Mouse (Mus musculus): ENCODE measurements around the gene Mxd1. TPM values are rescaled to one million over a fixed set of nuclear protein-coding genes. Genes with fewer than 3 reads are reported as not detected.
A peak's percentile ranks its signal among the peaks of the same experiment; 100 is the strongest.

The Mxd1 gene
- total and polyA plus RNA-seq, 3 experiments: 4.4 to 6.7 (median 6.0) TPM

- Histone ChIP-seq H3K4me3 (no peak overlapping the region), H3K27me3 (ENCODE audit: control insufficient read depth, insufficient read depth, low read length) (no peaks in the 10 kb centered on the region), H3K4me1 (ENCODE audit: control insufficient read depth, insufficient read depth, low read length) (peaks cover 1% of the 10 kb centered on the region; the same call in 1 of the 2 replicates), H3K79me2 (replicated peaks; ENCODE audit: control insufficient read depth, insufficient read depth, low read length) (no peaks in the 10 kb centered on the region), H3K27ac (no peak overlapping the region), H3K36me3 (ENCODE audit: control insufficient read depth, insufficient read depth, low read length) (no peaks in the 10 kb centered on the region), H3K9ac (ENCODE audit: low read depth, low read length) (no peak overlapping the region)
- TF ChIP-seq EP300 (IDR thresholded peaks at IDR 0.05; ENCODE audit: insufficient read depth, low read depth, low read length): no peak
- no peak for TF ChIP-seq CTCF (IDR thresholded peaks at IDR 0.05)
- TF ChIP-seq POLR2A (IDR thresholded peaks at IDR 0.05; ENCODE audit: insufficient read depth, low read depth, low read length): no peak
- intact Hi-C loops (cut with DNase I): loop anchor here (10.0 kb wide), 1 partner anchor 725 kb away; the partner anchor contains the start of gene Dusp11
- DNase-seq: no peak
- 89% methylated on average over 3 of the region's 3 CpGs for WGBS
These were observed 20.7 kb upstream of the Mxd1 start for GRCm38 (mm10) chr6:86689671-86690070.

GRCm38 (mm10) chr6:86686971-86687370 lies 18.0 kb upstream of the Mxd1 start:
- intact Hi-C loops (cut with DNase I): loop anchor here (10.0 kb wide), 1 partner anchor 722 kb away; the partner anchor contains the start of gene Dusp11
- H3K27ac ChIP-seq: no peak overlapping the region
- H3K27me3 ChIP-seq (ENCODE audit: control insufficient read depth, insufficient read depth, low read length): no peaks in the 10 kb centered on the region
- DNase-seq: no peak
- peaks cover 2% of the 10 kb centered on the region for H3K79me2 ChIP-seq (replicated peaks; ENCODE audit: control insufficient read depth, insufficient read depth, low read length)
- peaks cover 1% of the 10 kb centered on the region; the same call in 1 of the 2 replicates for H3K4me1 ChIP-seq (ENCODE audit: control insufficient read depth, insufficient read depth, low read length)
- H3K4me3 ChIP-seq: no peak overlapping the region
- H3K9ac ChIP-seq (ENCODE audit: low read depth, low read length): no peak overlapping the region
- TF ChIP-seq CTCF (IDR thresholded peaks at IDR 0.05) (no peak), EP300 (IDR thresholded peaks at IDR 0.05; ENCODE audit: insufficient read depth, low read depth, low read length) (no peak), POLR2A (IDR thresholded peaks at IDR 0.05; ENCODE audit: insufficient read depth, low read depth, low read length) (no peak)
- 63% methylated on average over 1 of the region's 1 CpGs for WGBS
- no peaks in the 10 kb centered on the region; the same call in 1 of the 2 replicates for H3K36me3 ChIP-seq (ENCODE audit: control insufficient read depth, insufficient read depth, low read length)

- Histone ChIP-seq H3K79me2 (replicated peaks; ENCODE audit: control insufficient read depth, insufficient read depth, low read length) (peaks cover 4% of the 10 kb centered on the region), H3K4me1 (ENCODE audit: control insufficient read depth, insufficient read depth, low read length) (peaks cover 1% of the 10 kb centered on the region; the same call in 1 of the 2 replicates), H3K27ac (peak overlapping the region; percentile 70), H3K36me3 (ENCODE audit: control insufficient read depth, insufficient read depth, low read length) (no peaks in the 10 kb centered on the region; the same call in none of the 2 replicates), H3K9ac (ENCODE audit: low read depth, low read length) (peak overlapping the region; percentile 52), H3K27me3 (ENCODE audit: control insufficient read depth, insufficient read depth, low read length) (no peaks in the 10 kb centered on the region), H3K4me3 (peak overlapping the region; percentile 74)
- DNase-seq: no peak
- WGBS: 32% methylated on average over 12 of the region's 12 CpGs
- TF ChIP-seq CTCF (IDR thresholded peaks at IDR 0.05) (no peak), EP300 (IDR thresholded peaks at IDR 0.05; ENCODE audit: insufficient read depth, low read depth, low read length) (no peak; the same call in 1 of the 2 replicates), POLR2A (IDR thresholded peaks at IDR 0.05; ENCODE audit: insufficient read depth, low read depth, low read length) (no peak)
- intact Hi-C loops (cut with DNase I): loop anchor here (5.0 to 10.0 kb wide), 2 partner anchors 48 to 720 kb away; partner anchors contain the start of genes Dusp11 and Gmcl1
These were observed 15.7 kb upstream of the Mxd1 start for GRCm38 (mm10) chr6:86684655-86685011.

- WGBS: 3% methylated on average over 36 of the region's 36 CpGs
- Histone ChIP-seq H3K4me1 (ENCODE audit: control insufficient read depth, insufficient read depth, low read length) (peaks cover 1% of the 10 kb centered on the region; the same call in 1 of the 2 replicates), H3K79me2 (replicated peaks; ENCODE audit: control insufficient read depth, insufficient read depth, low read length) (peaks cover 4% of the 10 kb centered on the region), H3K4me3 (peak within 1 kb of the TSS; percentile 74), H3K36me3 (ENCODE audit: control insufficient read depth, insufficient read depth, low read length) (no peaks in the 10 kb centered on the region; the same call in none of the 2 replicates), H3K27me3 (ENCODE audit: control insufficient read depth, insufficient read depth, low read length) (no peaks in the 10 kb centered on the region), H3K9ac (ENCODE audit: low read depth, low read length) (peak within 1 kb of the TSS; percentile 99), H3K27ac (peak within 1 kb of the TSS; percentile 70)
- peak; percentile 92 to 97 for DNase-seq
- TF ChIP-seq EP300 (IDR thresholded peaks at IDR 0.05; ENCODE audit: insufficient read depth, low read depth, low read length) (peak; percentile 69), POLR2A (IDR thresholded peaks at IDR 0.05; ENCODE audit: insufficient read depth, low read depth, low read length) (peak; percentile 94), CTCF (IDR thresholded peaks at IDR 0.05) (no peak)
- intact Hi-C loops (cut with DNase I): loop anchor here (5.0 to 10.0 kb wide), 2 partner anchors 48 to 719 kb away; partner anchors contain the start of genes Dusp11 and Gmcl1
These were observed 15.1 kb upstream of the Mxd1 start, which contains the start of gene Snrnp27 for GRCm38 (mm10) chr6:86683872-86684654. Gene Snrnp27 (minus strand): TSS chr6:86684522.

GRCm38 (mm10) chr6:86681289-86681688 lies 12.3 kb upstream of the Mxd1 start:
- Histone ChIP-seq H3K27ac (no peak overlapping the region), H3K27me3 (ENCODE audit: control insufficient read depth, insufficient read depth, low read length) (no peaks in the 10 kb centered on the region), H3K36me3 (ENCODE audit: control insufficient read depth, insufficient read depth, low read length) (no peaks in the 10 kb centered on the region; the same call in none of the 2 replicates), H3K79me2 (replicated peaks; ENCODE audit: control insufficient read depth, insufficient read depth, low read length) (peaks cover 4% of the 10 kb centered on the region), H3K9ac (ENCODE audit: low read depth, low read length) (no peak overlapping the region), H3K4me3 (no peak overlapping the region), H3K4me1 (ENCODE audit: control insufficient read depth, insufficient read depth, low read length) (peaks cover 1% of the 10 kb centered on the region; the same call in 1 of the 2 replicates)
- DNase-seq: no peak
- WGBS: 79% methylated on average over 3 of the region's 3 CpGs
- intact Hi-C loops (cut with DNase I): loop anchor here (5.0 to 10.0 kb wide), 2 partner anchors 51 to 716 kb away; partner anchors contain the start of genes Dusp11 and Gmcl1
- TF ChIP-seq EP300 (IDR thresholded peaks at IDR 0.05; ENCODE audit: insufficient read depth, low read depth, low read length): no peak
- no peak for TF ChIP-seq POLR2A (IDR thresholded peaks at IDR 0.05; ENCODE audit: insufficient read depth, low read depth, low read length)
- TF ChIP-seq CTCF (IDR thresholded peaks at IDR 0.05): no peak
